Comparison of ENCODE assay signal across 44 mouse cellular contexts in the genomic region with DNA sequence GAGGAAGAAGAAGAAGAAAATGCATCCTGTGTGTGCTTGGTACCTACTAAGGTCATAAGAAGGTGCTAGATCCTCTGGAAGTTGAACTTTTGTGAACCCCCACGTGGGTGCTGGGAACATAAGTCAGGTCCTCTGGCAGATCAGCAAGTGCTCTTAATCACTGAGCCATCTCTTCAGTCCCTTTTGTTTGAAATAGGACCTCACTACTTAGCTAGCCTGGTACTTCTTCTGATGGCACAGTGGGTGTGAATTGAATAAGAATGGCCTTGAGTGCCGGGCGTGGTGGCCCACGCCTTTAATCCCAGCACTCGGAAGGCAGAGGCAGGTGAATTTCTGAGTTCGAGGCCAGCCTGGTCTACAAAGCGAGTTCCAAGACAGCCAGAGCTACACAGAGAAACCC. TPM values are rescaled to one million over a fixed set of nuclear protein-coding genes. Genes with fewer than 3 reads are reported as not detected.
"Had no signal": no experiment of that assay in that cellular context is flagged by ENCODE, and none has a peak within 500 bp of the region (broad histone marks: within the 10 kb centered on the region; RNA-seq: fewer than 3 reads in every experiment).

No protein-coding gene starts in this region.

- H3K4me1 ChIP-seq: heart, embryonic 15.5 days; hindbrain, embryonic 13.5 days; hindbrain, embryonic 15.5 days; limb, embryonic 13.5 days; limb, embryonic 15.5 days; liver, embryonic 12.5 days had no signal

- H3K9ac ChIP-seq: heart, embryonic 13.5 days; heart, embryonic 15.5 days; hindbrain, embryonic 15.5 days; limb, embryonic 13.5 days; limb, embryonic 15.5 days; liver, embryonic 12.5 days; liver, embryonic 14.5 days had no signal

- H3K36me3 ChIP-seq: hindbrain, embryonic 15.5 days had no signal

- H3K9me3 ChIP-seq: heart, embryonic 13.5 days; heart, embryonic 15.5 days; hindbrain, embryonic 13.5 days; hindbrain, embryonic 15.5 days; limb, embryonic 13.5 days; limb, embryonic 15.5 days; liver, embryonic 12.5 days had no signal

- H3K4me3 ChIP-seq: heart, adult 2 months; heart, embryonic 13.5 days; heart, embryonic 15.5 days; hindbrain, embryonic 13.5 days; hindbrain, embryonic 15.5 days; limb, embryonic 13.5 days; limb, embryonic 15.5 days; liver, embryonic 12.5 days had no signal

- DNase-seq: gastrocnemius, postnatal 14 days; gastrocnemius, postnatal 36 days; heart, adult 11 months; heart, adult 2 months; heart, postnatal 14 days; heart, postnatal 36 days; kidney, adult 11 months; kidney, adult 2 months; kidney, adult 9 months; kidney, postnatal 10 days; kidney, postnatal 25 days; layer of hippocampus, adult 9-11 months; layer of hippocampus, postnatal 36 days; left cerebral cortex, postnatal 4 days had no signal

- ATAC-seq: hindbrain, postnatal 0 days; intestine, embryonic 16.5 days; liver, embryonic 12.5 days had no signal

- H3K27me3 ChIP-seq: heart, embryonic 13.5 days; heart, embryonic 15.5 days; hindbrain, embryonic 13.5 days; hindbrain, embryonic 15.5 days; limb, embryonic 13.5 days; limb, embryonic 15.5 days; liver, embryonic 12.5 days had no signal

- H3K4me2 ChIP-seq: heart, embryonic 11.5 days; heart, embryonic 13.5 days; heart, embryonic 15.5 days; hindbrain, embryonic 13.5 days; hindbrain, embryonic 15.5 days; limb, embryonic 13.5 days; limb, embryonic 15.5 days; liver, embryonic 12.5 days had no signal

- H3K27ac ChIP-seq: heart, adult 2 months; heart, embryonic 15.5 days; hindbrain, embryonic 13.5 days; hindbrain, embryonic 15.5 days; hindbrain, postnatal 0 days; limb, embryonic 13.5 days; limb, embryonic 15.5 days; liver, embryonic 12.5 days; liver, embryonic 14.5 days had no signal

RNA-seq across cellular contexts. Expression of a gene that starts 14.0 kb away (rescaled TPM):
- total RNA-seq: gastrocnemius, adult 18-20 months; gastrocnemius, adult 8-10 months; heart, adult 2 months; liver, adult 2 months had no signal
- polyA plus RNA-seq: kidney, adult 2 months; large intestine, adult 2 months; liver, adult 2 months; liver, embryonic 12.5 days had no signal

RNA-seq across cellular contexts. Expression of a gene that starts 25.6 kb away (rescaled TPM):
- total RNA-seq: hematopoietic stem cell, adult 5-6 weeks had no signal

RNA-seq across cellular contexts. Expression of a gene that starts 30.4 kb away (rescaled TPM):
- total RNA-seq: gastrocnemius, adult 18-20 months; gastrocnemius, adult 8-10 months; gastrocnemius, postnatal 36 days; heart, adult 2 months; heart, postnatal 14 days; heart, postnatal 36 days; hematopoietic stem cell, adult 5-6 weeks; hindbrain, postnatal 0 days; layer of hippocampus, adult 18-20 months; layer of hippocampus, adult 8-10 months; layer of hippocampus, postnatal 14 days; layer of hippocampus, postnatal 36 days; left cerebral cortex, adult 18-20 months; left cerebral cortex, adult 8-10 months; left cerebral cortex, postnatal 10 days; left cerebral cortex, postnatal 25 days; left cerebral cortex, postnatal 4 days; liver, adult 2 months had no signal
- polyA plus RNA-seq: gonadal fat pad, adult 2 months; heart, adult 2 months; heart, embryonic 11.5 days; heart, embryonic 13.5 days; heart, embryonic 15.5 days; heart, postnatal 0 days; hindbrain, embryonic 11.5 days; hindbrain, embryonic 13.5 days; hindbrain, embryonic 15.5 days; hindbrain, postnatal 0 days; intestine, embryonic 14.5 days; intestine, embryonic 16.5 days; kidney, embryonic 16.5 days; large intestine, adult 2 months; limb, embryonic 11.5 days; liver, embryonic 12.5 days; liver, embryonic 14.5 days; liver, embryonic 16.5 days had no signal
